Mouse (Mus musculus) adrenal gland, adult 2 months (tissue): Measurements from ENCODE around the gene Myo18b. TPM values are rescaled to one million over a fixed set of nuclear protein-coding genes. Genes with fewer than 3 reads are reported as not detected.
A peak's percentile ranks its signal among the peaks of the same experiment; 100 is the strongest.

ENCODE experiments used
- DNase-seq: peaks from one replicate; pipeline ENCODE4 v3.0.0; 2021
- long read RNA-seq: library from polyadenylated mRNA; stranded (forward); transcript quantifications from one replicate; pipeline ENCODE4 v2.0.0, GENCODE M21; 2021
- polyA plus RNA-seq: library from polyadenylated mRNA; depleted of rRNA; stranded (reverse); fragments of >200 nt; gene quantifications from 2 replicates; pipeline ENCODE4 v1.2.3, GENCODE M21; 2012; rRNA removed
- total RNA-seq, 2 experiments: library from RNA; stranded (reverse); gene quantifications; 2 replicates each; pipeline ENCODE4 v1.2.3; 2021

Myo18b gene
- total RNA-seq (under 1 TPM in 1 of 2 experiments, not detected in 1; 0.09 TPM), polyA plus RNA-seq (0.04 and 0.12 TPM in 2 replicates)
- long read RNA-seq, result 0 reads

- DNase-seq, result no peak
These were observed at the start of gene Myo18b for GRCm38 (mm10) chr5:112895674-112896654. Gene Myo18b (minus strand): TSS chr5:112896362.

- DNase-seq, result no peak
These were observed 49.8 kb upstream of the Myo18b start for GRCm38 (mm10) chr5:112945925-112946324.

DNA sequence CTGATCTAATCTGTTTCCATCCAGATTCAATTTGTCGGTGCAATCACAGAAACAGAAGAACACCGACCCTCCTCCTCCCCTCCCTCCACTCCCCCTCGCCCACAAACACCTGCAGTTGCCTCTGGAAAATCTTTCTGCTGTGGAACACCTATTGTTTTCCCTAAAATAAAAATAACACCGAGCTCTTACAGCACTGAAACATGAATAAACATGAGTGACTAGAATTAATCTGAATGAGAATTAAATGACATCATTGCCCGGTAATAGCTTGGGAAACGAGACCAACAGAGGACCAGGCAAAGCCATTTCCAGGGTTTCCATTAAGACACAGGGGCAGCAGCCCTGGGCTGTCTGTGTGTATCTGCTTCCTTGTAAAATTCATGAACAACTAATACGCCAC is 46.1 kb upstream of the Myo18b start:
- DNase-seq, result no peak

GRCm38 (mm10) chr5:112941001-112941400 is 44.8 kb upstream of the Myo18b start:
- DNase-seq, result peak; percentile 18

DNA sequence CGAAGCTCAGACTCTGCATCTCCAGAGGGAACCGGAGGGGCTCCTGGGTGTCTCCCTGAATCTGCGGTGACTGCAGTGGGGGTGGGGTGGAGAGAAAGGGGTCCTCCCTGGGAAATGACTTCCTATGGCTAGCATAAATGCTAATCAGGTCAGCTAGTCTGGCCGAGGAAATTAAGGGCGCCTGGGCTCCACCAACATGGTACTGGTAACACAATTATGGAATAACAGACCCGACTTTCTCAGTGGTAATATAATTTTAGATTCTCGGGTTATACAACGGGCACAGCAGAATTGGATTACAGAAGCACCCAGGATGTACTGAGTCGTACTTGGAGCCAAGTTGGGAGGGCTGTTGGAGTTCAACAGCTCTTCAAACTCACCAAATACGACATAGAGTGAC is 40.5 kb upstream of the Myo18b start:
- peak; percentile 16 for DNase-seq

GRCm38 (mm10) chr5:112935436-112935835 is 39.3 kb upstream of the Myo18b start:
- no peak for DNase-seq

DNA sequence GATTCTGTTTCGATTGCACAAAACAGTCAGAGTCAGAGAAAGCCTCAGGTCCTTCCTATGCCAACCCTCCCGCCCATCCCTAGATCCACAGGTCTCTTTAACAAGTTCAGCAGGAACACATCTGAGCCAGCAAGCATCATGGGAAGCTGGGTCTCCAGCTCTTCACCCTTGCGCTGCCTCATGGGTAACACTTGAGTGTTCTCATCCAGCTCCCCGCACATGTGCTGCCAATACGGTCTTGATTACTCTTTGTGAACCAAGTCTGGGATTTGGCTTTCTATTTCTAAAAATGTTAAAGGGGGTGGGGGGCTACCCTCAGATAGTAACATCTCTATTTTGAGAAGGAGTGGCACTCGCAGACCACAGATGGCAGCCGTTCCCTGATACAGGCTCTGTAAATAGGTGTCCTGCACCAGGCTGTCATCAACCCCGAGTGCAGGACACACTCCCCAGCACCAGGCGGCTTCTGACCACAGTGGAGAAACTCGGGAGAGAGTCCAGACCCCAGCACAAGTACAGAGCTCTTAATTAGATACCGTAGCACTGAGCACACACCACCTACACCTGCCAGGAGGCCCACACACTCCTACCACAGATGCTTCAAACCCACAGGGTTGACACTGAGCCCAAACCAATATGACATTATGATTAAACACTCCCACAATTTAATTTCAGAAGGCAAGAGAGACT is 36.9 kb upstream of the Myo18b start:
- DNase-seq, result no peak

GRCm38 (mm10) chr5:112931901-112932300 is 35.7 kb upstream of the Myo18b start:
- DNase-seq, result no peak

DNA sequence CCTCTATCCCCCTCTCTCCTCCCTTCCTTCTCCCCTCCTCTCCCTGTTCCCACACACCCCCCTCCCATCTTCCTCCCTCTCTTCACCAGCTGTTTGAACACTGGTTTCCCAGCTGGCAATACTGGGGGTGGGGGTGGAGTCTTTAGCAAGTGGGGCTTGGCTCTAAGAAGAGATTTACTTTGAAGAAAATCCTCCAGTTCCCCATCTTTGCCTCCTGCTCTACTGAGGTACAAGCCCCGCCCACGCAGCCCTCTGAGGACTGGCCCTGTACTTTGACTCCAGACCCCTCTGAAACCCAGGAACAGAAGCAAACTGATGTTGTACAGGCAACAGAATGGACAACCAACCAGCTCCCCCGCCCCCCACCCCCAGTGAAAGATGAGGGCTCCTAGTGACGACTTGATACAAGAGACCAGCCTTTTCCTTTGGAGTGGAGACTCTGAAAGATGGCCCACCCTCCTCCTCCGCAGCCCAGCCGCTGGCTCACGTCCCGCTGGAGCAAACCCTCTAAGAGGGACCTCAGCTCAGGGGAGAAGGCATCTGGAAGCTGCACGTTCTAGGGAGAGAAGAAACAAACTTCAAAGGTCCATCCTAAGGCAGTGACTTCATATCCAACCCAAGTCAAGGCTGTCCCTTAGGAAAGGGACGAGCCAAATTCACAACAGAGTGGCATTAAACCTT is 32.2 kb upstream of the Myo18b start:
- DNase-seq, result no peak

GRCm38 (mm10) chr5:112925422-112925821 is 29.3 kb upstream of the Myo18b start:
- no peak for DNase-seq

GRCm38 (mm10) chr5:112924806-112925205 is 28.6 kb upstream of the Myo18b start:
- no peak for DNase-seq

GRCm38 (mm10) chr5:112923841-112924240 is 27.7 kb upstream of the Myo18b start:
- no peak for DNase-seq

- DNase-seq, result no peak
These were observed 25.8 kb upstream of the Myo18b start for GRCm38 (mm10) chr5:112921914-112922313.

DNA sequence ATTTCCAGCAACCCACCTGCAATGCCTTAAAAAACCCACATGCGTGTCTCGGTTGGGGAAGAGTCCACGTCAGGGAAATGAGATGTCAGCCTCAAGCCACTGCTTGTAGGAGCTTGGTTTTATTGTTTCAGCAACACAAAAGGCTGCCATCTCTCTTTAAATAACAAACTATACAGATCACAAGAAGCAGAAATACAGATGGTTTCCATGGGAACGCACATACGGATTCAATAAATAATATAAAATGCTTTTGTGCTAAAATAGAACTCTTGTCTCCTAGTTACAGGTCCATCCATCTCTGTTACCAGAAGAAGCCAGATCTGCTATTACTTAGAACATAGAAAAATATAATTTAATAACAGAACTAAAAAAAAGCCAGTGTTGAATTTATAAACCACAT is 14.2 kb upstream of the Myo18b start:
- no peak for DNase-seq

DNA sequence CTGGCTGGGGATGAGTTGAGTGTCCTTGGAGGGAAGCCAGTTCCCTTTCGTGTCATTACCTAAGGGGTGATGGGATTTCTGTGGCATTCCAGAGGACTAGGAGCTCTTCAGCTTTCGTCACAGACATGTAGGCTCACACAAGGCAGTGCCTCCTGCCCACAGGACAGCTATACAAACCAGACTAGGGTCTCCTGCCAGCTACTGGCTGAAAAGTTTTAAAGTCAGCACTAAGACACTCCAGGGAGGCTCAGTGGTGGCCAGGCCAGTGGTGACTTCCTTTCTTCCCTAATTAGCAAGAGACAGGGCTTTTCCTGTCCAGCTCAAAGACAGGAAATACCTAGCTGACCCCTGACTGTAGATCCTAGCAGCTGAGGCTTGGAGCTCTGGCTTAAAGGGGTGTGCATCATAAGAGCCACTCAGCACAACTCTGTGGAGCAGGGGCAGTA is 12.0 kb upstream of the Myo18b start:
- DNase-seq, result peak; percentile 43

DNA sequence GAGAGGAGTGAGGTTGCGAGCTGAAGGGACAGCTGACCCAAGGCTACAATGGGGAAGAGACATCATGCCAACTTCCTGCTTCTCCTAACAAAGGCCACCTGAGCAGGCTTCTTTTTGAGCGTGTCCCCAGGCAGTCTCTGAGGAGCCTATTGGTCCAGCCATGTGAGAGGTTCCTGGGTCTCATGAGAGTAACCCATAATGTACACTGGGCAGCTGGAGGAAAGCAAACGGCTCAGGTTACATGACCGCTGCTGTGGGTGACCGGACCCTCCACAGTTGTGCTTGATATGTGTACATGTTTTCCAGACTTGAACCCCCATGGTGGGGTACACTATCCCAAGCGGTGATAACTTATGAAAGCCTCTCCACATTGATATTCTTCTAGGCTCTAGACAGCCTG is 11.3 kb upstream of the Myo18b start:
- DNase-seq, result no peak

GRCm38 (mm10) chr5:112893462-112894060 is 2.6 kb downstream of the Myo18b start:
- DNase-seq, result no peak

DNA sequence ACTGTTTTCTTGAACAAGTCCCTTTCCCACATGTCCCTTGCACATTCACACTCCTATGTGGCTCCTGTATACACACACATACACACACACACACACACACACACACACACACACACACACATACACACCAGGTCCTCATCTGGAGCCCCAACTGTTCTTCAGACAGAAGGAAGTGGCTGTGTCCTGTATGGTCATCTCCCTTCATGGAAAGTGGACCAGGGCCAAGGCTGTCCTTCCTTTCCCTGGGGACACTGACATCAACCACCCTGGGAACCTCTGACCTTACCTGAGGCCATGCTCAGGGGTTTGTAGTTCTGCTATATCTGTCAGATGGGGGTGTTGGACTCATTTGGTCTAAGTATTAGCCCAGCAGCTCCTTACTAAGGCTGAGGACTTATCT is 3.8 kb downstream of the Myo18b start:
- DNase-seq, result no peak

DNA sequence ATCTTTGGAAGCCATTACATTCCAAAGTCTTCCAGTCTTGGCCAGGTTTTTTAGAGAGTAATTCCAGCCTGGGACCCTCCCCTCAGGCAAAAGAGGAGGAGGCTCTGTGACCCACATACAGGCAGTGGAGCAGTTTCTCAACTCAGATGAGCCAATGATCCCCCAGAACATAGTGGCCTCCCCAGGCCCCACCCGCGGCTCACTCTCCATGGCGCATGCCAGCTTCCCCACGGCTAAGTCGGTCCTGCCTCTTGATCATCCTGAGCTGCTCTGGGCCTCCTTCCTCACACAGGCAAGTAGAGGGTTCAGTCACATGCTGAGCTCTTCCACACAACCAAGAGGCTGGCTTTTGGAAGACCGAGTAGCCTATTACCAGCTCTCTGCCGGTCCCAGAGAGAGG is 7.5 kb downstream of the Myo18b start:
- DNase-seq, result no peak

DNA sequence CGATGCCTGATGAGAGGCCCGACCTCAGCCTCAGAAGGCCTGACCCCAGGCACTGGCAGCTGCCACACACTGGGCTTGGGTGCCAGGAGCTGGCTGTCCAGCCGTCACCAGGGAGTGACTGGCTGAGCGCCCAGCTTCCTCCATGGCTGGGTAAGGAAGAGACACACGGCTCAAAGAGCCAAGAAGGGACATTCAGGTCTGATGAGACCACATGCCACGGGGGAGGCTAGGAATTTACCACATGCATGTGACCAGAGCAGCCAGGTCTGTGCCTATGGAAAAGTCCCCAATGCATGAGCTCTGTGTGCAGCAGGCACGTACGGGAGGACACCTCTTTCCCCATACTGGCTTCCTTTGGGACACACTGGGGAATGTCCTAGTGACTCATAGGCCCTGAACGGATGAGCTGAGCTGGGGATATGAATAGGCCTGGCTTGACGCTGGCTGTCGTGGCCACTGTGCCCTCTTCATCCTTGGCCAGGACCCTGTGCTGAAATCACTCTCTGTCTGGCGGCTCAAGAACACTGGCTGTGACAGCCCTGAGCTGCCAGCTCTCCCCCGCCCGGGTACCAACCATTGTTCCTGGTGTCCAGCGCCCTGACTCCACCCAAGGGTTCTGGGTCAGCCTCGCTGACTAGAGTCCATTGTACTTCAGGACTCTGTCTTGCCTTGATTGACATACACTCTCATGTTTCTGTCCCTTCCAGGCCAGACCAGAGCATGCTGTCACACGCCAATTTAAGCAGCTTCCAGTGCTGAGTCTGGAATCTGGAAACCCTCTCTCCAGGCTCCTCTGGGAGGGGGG is 9.3 kb downstream of the Myo18b start:
- peak; percentile 84 for DNase-seq
